Mouse (Mus musculus) hindbrain, embryonic 10.5 days (tissue): ENCODE results near the gene Tceanc2. TPM values are rescaled to one million over a fixed set of nuclear protein-coding genes. Genes with fewer than 3 reads are reported as not detected.

Experiments used
- DNase-seq: peaks from one replicate; pipeline ENCODE4 v3.0.0-alpha.2; 2017; ENCODE audit warnings: low spot score
- H3K27ac ChIP-seq: fragments of 300-500 bp; sonication (generic); 2 replicates; pipeline ENCODE4 v1.5.1; 2016; ENCODE audit warnings: mild to moderate bottlenecking, moderate library complexity
- H3K27me3 ChIP-seq: fragments of 300-500 bp; sonication (generic); 2 replicates; pipeline ENCODE4 v1.6.1; 2016; ENCODE audit warnings: mild to moderate bottlenecking; ENCODE audit not compliant: poor library complexity, insufficient read depth, severe bottlenecking
- H3K36me3 ChIP-seq: fragments of 300-500 bp; sonication (generic); 2 replicates; pipeline ENCODE4 v1.6.1; 2016; ENCODE audit warnings: mild to moderate bottlenecking, moderate library complexity
- H3K4me1 ChIP-seq: fragments of 300-500 bp; sonication (generic); replicated peaks from 2 replicates; pipeline ENCODE4 v1.6.1; 2016; ENCODE audit warnings: mild to moderate bottlenecking
- H3K4me3 ChIP-seq: fragments of 300-500 bp; sonication (generic); 2 replicates; pipeline ENCODE4 v1.5.1; 2016; ENCODE audit warnings: mild to moderate bottlenecking, moderate library complexity
- H3K9me3 ChIP-seq: fragments of 300-500 bp; sonication (generic); 2 replicates; pipeline ENCODE4 v1.6.1; 2016; ENCODE audit warnings: mild to moderate bottlenecking, moderate library complexity
- WGBS: fragments of 180-500 bp; shearing (Covaris S2); methylation state at CpG from one replicate; pipeline ENCODE4 v1.1.7; 2016; 5-methylcytosine and 5-hydroxymethylcytosine counted together
- polyA plus RNA-seq: library from polyadenylated mRNA; unstranded; fragments of >200 nt; fragmentation: Nextera tagmentation; extraction: Ambion mirVana; gene quantifications from 2 replicates; pipeline ENCODE4 v1.2.1, GENCODE M21; 2016

The Tceanc2 gene
- polyA plus RNA-seq, 1 experiment from 2014 or later: 23.1 TPM

DNA sequence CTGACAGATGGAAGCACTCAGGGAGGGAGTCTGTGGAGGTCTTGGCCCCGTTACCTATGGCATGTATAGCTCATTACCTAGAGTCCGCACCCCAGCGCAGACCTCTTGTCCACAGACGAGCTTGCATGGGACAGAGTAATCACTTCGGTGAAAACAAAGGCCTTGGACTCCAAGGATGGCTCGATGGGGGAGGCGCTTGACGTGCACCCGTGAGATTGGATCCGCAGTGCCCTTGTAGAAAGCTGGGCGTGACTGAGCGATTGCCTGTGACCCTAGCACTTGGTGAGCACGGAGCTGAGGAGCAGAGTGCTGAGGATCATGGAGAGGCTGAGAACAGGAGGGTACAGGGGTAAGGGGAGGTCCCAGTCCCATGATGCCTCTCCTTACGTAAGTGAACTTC, 87.2 kb downstream of the Tceanc2 start:
- Histone ChIP-seq H3K9me3 (no peaks in the 10 kb centered on the region), H3K36me3 (no peaks in the 10 kb centered on the region), H3K4me1 (peaks cover 62% of the 10 kb centered on the region), H3K4me3 (no peak overlapping the region), H3K27ac (peak overlapping the region; percentile 66), H3K27me3 (no peaks in the 10 kb centered on the region)
- DNase-seq: no peak
- WGBS: 83% methylated on average over 14 of the region's 14 CpGs

DNA sequence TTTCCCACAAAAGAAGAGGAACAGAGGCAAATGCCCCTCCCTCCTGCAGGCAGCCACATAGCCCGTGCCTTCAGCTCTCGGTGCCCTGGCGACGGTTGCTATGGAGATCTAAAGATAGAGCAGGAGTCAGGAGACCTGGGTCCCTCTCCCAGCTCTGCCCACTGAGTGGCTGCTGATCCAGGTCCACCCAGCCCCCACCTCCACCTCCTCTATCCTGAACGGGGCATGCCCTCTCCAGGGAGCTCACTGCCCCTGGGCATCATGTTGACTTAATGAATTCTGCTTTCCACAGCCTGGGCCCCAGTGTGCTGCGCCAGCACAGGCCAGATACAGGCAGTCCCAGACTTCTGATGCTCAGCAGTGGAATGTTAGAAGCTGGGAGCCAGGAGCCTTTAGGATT, 94.1 kb downstream of the Tceanc2 start:
- WGBS: 7% methylated on average over 6 of the region's 6 CpGs
- H3K27me3 ChIP-seq: no peaks in the 10 kb centered on the region
- 0 out of 2 replicates have a peak, but pooled peaks cover 5% of the 10 kb centered on the region for H3K36me3 ChIP-seq
- H3K9me3 ChIP-seq: no peaks in the 10 kb centered on the region
- H3K4me3 ChIP-seq: peak overlapping the region; percentile 18
- DNase-seq: peak; percentile 89
- H3K27ac ChIP-seq: peak overlapping the region; percentile 95
- peaks cover 56% of the 10 kb centered on the region for H3K4me1 ChIP-seq

- H3K27me3 ChIP-seq: no peaks in the 10 kb centered on the region
- H3K9me3 ChIP-seq: no peaks in the 10 kb centered on the region
- H3K4me3 ChIP-seq: peak overlapping the region; percentile 18
- DNase-seq: no peak
- H3K27ac ChIP-seq: peak overlapping the region; percentile 95
- peaks cover 56% of the 10 kb centered on the region for H3K4me1 ChIP-seq
- 0 out of 2 replicates have a peak, but pooled peaks cover 5% of the 10 kb centered on the region for H3K36me3 ChIP-seq
- 24% methylated on average over 1 of the region's 1 CpGs for WGBS
These were observed 94.6 kb downstream of the Tceanc2 start for GRCm38 (mm10) chr4:107084343-107084742.

Other genes starting within 250 kb of the Tceanc2 start
- gene Mrpl37, start 112.2 kb downstream of the Tceanc2 start, polyA plus RNA-seq: 116 and 121 TPM in 2 replicates
- gene Cyb5rl, start 112.1 kb downstream of the Tceanc2 start, polyA plus RNA-seq: 7.6 and 8.9 TPM in 2 replicates
- 0.30 TPM in 2 replicates for gene Cdcp2, start 82.2 kb downstream of the Tceanc2 start, polyA plus RNA-seq
- gene Tmem59, start 717 bp downstream of the Tceanc2 start, polyA plus RNA-seq: 289 and 340 TPM in 2 replicates
- gene Ldlrad1, start 30.1 kb upstream of the Tceanc2 start, polyA plus RNA-seq: not detected in 2 replicates
- 76.5 and 83.5 TPM in 2 replicates for gene Lrrc42, start 74.4 kb upstream of the Tceanc2 start, polyA plus RNA-seq
- 24.5 and 36.3 TPM in 2 replicates for gene Hspb11, start 74.5 kb upstream of the Tceanc2 start, polyA plus RNA-seq
- gene Dio1, start 128.1 kb upstream of the Tceanc2 start, polyA plus RNA-seq: not detected in 2 replicates
- 42.0 and 48.2 TPM in 2 replicates for gene Yipf1, start 135.2 kb upstream of the Tceanc2 start, polyA plus RNA-seq
- 35.1 and 48.3 TPM in 2 replicates for gene Ndc1, start 188.7 kb upstream of the Tceanc2 start, polyA plus RNA-seq